Mouse (Mus musculus): ENCODE data around the gene Gm43517. TPM values are rescaled to one million over a fixed set of nuclear protein-coding genes. Genes with fewer than 3 reads are reported as not detected.
A peak's percentile ranks its signal among the peaks of the same experiment; 100 is the strongest.

The Gm43517 gene
- total RNA-seq, 2 experiments from 2014 or later, result not detected

- no peak for ATAC-seq (replicated peaks; ENCODE audit: poor library complexity, severe bottlenecking)
Measured at GRCm38 (mm10) chr12:49384295-49384875, 589 bp upstream of the Gm43517 start.

GRCm38 (mm10) chr12:49385631-49385990 is 637 bp downstream of the Gm43517 start:
- ATAC-seq (replicated peaks; ENCODE audit: poor library complexity, severe bottlenecking), result no peak

- no peak for ATAC-seq (replicated peaks; ENCODE audit: poor library complexity, severe bottlenecking)
Measured at GRCm38 (mm10) chr12:49386081-49386805, 1.3 kb downstream of the Gm43517 start.

GRCm38 (mm10) chr12:49387856-49388598 is 3.1 kb downstream of the Gm43517 start:
- no peak for ATAC-seq (replicated peaks; ENCODE audit: poor library complexity, severe bottlenecking)

- ATAC-seq (replicated peaks; ENCODE audit: poor library complexity, severe bottlenecking), result no peak
Measured at GRCm38 (mm10) chr12:49389666-49390065, 4.7 kb downstream of the Gm43517 start.

- ATAC-seq (replicated peaks; ENCODE audit: poor library complexity, severe bottlenecking), result no peak
Measured at GRCm38 (mm10) chr12:49390257-49390656, 5.3 kb downstream of the Gm43517 start.

- no peak for ATAC-seq (replicated peaks; ENCODE audit: poor library complexity, severe bottlenecking)
Measured at GRCm38 (mm10) chr12:49390926-49391304, 5.9 kb downstream of the Gm43517 start.

GRCm38 (mm10) chr12:49391305-49392040 is 6.5 kb downstream of the Gm43517 start:
- ATAC-seq (replicated peaks; ENCODE audit: poor library complexity, severe bottlenecking), result peak; percentile 55; the same call in 1 of the 2 replicates

- ATAC-seq (replicated peaks; ENCODE audit: poor library complexity, severe bottlenecking), result no peak
Measured at GRCm38 (mm10) chr12:49392041-49392390, 7.0 kb downstream of the Gm43517 start.

GRCm38 (mm10) chr12:49392876-49393275 is 7.9 kb downstream of the Gm43517 start:
- no peak for ATAC-seq (replicated peaks; ENCODE audit: poor library complexity, severe bottlenecking)

- ATAC-seq (replicated peaks; ENCODE audit: poor library complexity, severe bottlenecking), result no peak
Measured at GRCm38 (mm10) chr12:49393639-49394038, 8.7 kb downstream of the Gm43517 start.

- no peak for ATAC-seq (replicated peaks; ENCODE audit: poor library complexity, severe bottlenecking)
Measured at GRCm38 (mm10) chr12:49394181-49394580, 9.2 kb downstream of the Gm43517 start.

- no peak for ATAC-seq (replicated peaks; ENCODE audit: poor library complexity, severe bottlenecking)
Measured at GRCm38 (mm10) chr12:49394836-49395235, 9.9 kb downstream of the Gm43517 start.

GRCm38 (mm10) chr12:49395969-49396368 is 11.0 kb downstream of the Gm43517 start:
- ATAC-seq (replicated peaks; ENCODE audit: poor library complexity, severe bottlenecking), result no peak

- ATAC-seq (replicated peaks; ENCODE audit: poor library complexity, severe bottlenecking), result no peak
Measured at GRCm38 (mm10) chr12:49396776-49397175, 11.8 kb downstream of the Gm43517 start.

GRCm38 (mm10) chr12:49397443-49398162 is 12.6 kb downstream of the Gm43517 start:
- ATAC-seq (replicated peaks; ENCODE audit: poor library complexity, severe bottlenecking), result no peak

GRCm38 (mm10) chr12:49398163-49398540 is 13.2 kb downstream of the Gm43517 start:
- no peak for ATAC-seq (replicated peaks; ENCODE audit: poor library complexity, severe bottlenecking)

- ATAC-seq (replicated peaks; ENCODE audit: poor library complexity, severe bottlenecking), result no peak
Measured at GRCm38 (mm10) chr12:49398636-49399035, 13.7 kb downstream of the Gm43517 start.

GRCm38 (mm10) chr12:49399611-49400010 is 14.6 kb downstream of the Gm43517 start:
- ATAC-seq (replicated peaks; ENCODE audit: poor library complexity, severe bottlenecking), result no peak

Data from granulocyte monocyte progenitor cell, adult 5-6 weeks (primary cell).